Mouse (Mus musculus) kidney, adult 9 months (tissue): ENCODE measurements around the gene Itgbl1.
"Not testable (repeated sequence)": the region's sequence is repeated elsewhere in the genome, so short reads cannot be mapped to it uniquely, and the experiment has no call there.

Source experiments
- DNase-seq: peaks from one replicate; pipeline ENCODE4 v3.0.0; 2022

Itgbl1 gene

DNA sequence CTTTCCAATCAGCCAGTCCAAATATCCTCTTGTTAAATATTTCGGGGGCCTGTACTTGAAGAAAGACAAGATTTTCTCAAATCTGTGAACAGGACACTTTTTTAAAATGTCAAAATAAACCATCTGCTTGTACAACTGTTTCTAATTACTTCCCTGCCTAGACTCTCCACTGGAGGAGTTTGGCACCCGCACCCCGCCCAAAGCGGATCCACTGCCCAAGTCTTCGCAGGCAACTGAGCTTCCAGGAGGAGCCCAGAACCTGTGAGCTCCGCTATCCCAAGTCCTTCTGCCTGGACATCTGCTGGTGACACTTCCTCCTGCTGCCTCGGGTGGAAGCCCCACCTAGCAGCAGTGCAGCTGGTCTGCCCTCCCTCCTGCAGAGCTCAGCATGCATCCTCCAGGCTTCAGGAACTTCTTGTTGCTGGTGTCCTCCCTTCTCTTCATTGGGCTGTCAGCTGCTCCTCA lies at the start of gene Itgbl1:
Gene Itgbl1, plus strand, starts transcription at position 51 of the 465 bp plus-strand sequence.
- DNase-seq = no peak

DNA sequence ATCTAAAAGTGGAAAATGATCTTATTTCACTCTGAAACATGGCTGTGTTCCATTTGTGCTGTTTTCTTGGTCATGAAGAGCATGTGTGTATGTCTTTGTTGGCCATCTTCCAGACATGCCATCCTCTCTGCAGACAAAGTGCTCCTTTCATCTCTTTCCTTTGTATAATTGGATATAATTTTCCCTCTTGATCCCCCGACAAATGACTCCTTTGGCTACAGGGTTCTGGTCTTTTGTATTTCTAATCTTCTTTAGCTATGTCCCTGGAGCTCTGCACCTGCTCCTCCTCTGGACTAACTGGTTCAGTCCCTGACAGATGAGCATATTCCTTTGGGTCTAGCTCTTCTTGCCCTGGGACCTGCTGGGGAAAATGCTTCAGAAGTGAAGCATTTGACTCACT lies 36.8 kb upstream of the Itgbl1 start:
- DNase-seq = no peak

DNA sequence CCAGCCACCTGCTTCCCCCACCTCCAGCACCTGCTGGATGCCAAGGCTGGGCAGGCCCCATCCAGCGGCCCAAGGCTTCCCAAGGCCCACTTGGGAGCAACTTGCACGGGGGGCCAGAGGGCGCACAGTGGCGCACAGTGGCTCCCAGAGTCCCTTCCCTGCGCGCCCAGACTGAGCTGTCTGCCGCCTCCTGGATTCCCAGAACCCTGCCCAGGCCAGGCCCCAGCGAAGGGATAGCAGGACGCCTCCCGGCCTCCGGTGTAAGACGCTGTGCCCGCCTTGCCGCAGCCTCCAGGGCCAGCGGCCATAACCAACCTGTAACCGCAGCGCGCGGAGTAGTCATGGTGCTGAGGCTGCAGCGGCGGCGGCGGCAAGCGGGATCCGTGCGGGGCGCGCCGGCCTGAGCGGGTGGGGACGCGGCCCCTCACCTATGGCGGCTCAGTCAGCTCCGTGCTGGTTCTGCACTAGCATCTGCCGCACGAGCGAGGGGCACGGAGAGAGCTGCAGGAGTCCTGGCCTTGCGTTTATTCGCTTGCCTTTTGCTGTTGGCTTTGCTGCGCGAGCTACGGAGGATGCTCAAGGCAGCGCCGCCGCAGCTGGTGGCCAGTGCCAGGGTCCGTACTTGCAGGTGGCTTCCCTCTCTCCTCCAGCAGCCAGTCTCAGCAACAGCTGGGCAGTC lies 33.1 kb upstream of the Itgbl1 start, which contains the start of gene Nalcn:
Gene Nalcn, minus strand, starts transcription at position 644 of the 679 bp plus-strand sequence.
- DNase-seq = no peak

DNA sequence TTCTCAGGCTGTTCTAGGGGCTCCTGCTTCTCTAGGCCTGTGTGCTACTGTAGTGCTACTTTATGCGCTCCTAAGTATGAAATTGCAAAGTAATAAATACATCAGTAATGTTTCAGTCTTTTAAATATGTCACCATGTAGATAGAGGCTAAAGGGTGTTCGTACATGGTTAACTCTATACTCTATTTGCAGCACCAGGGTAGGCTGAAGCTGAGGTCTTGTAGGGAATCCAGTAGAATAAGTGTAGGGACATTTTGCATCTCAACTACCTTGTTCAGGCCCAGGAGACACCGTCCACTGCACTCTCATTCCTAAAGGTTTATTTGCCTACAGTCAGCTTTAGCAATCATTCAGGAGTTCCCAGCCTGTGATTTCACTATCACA lies 32.6 kb upstream of the Itgbl1 start:
- no peak for DNase-seq

DNA sequence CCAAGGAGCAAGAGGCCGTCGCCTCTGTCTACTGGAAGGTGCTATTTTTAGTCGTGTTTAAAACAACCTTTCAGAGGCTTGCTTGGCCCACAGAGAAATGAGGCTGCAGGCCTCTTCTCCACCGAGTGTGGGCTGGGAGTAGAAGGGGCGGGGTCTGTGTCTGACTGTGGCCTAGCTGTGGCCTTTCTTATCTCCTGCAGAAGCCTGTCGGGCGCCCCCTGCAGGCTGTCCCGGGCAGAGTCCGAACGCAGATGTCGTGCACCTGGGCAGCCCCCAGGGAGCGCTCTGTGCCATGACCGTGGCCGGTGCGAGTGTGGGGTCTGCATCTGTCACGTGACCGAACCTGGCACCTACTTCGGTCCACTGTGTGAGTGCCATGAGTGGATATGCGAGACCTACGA lies 1.3 kb downstream of the Itgbl1 start:
- peak; percentile 3 for DNase-seq

DNA sequence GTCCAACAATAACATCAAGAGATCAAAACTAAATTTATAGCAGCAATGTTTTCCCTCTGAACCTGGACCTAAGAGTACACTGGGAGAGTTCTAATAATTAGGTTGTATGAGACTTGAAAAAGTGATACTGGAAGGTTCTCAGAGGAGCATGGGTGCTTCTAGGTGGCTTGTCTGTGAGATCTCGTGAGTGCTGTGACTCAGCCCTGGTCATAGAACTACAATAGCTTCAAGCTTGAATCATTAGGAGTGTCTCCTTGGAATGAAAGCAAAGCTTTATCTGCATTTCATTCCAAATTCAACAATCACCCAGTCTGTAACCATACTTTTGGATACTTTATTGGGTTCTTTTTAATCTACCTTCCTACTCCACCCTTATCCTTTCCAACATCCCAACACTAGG lies 2.6 kb downstream of the Itgbl1 start:
- DNase-seq = no peak

DNA sequence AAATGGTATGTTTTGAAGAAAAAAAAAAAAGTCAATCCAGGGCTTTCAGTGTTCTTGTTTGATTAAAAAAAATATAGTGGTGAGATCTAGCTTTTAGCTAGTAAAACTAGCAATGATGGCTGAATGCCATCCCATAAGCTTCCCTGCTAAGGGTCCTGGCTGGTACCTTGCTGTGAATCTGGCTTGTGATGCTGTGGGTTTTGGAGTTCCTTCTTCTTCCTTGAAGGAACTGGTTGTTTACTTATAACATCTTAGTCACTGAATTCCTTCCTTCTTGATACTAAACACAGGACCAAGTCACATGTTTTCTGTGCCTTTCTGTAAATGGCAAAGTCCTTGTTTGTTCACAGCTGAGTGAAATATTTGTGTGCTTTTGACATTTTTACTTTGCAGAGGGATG lies 3.4 kb downstream of the Itgbl1 start:
- no peak for DNase-seq

DNA sequence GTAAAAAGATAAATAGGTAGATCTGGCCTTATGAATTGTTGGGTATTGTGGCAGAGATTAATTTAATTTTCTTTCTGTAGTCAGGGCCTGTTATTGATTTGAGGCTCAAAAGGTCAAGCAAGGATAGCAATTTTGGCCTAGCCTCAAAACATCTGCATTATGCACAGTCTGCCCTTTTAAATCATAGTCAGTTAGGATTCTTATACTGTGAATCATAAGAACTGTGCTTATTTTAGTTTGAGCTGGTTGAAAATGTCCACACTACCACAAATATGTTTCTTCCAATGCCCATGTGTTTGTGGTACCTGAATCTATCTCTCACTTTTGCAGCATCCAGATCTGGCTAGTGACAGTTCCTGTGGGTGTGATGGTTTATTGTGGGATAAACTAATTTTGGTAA lies 4.7 kb downstream of the Itgbl1 start:
- DNase-seq = no peak

DNA sequence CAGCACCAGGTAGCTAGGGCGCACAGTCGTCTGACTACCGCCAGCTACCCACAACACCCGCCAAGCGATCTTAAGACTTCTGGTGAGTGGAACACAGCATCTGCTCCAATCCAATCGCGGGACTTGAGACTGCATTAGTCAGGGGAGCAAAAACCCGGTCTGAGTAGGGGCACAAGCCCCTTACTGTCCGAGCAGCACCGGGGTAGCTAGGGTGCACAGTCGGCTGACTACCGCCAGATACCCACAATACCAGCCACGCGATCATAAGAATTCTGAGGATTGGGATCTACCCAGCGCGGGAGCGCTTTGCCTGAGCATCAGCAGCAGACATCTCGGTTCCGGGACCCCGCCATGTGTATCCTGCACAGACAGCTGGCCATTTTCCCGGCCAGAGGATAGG lies 11.3 kb downstream of the Itgbl1 start:
- DNase-seq = not testable (repeated sequence)

DNA sequence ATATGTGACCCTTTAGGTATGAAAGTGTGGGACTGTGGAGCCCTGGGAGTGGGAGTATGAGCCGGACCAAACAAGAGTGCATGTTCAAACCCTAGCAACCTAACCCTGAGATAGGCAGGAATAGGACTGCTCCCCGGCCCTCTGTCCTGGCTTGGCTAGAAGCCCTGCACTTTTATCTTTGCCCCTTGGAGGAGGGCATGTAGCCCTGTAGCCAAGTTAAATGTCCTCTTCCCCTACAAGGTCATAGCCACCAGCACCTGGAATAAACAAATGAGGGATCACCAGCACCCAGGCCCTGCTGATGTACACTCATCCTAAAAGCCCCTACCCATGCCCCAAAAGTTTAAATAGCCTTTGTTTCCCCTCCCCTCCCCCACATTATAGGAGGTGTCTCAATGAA lies 18.3 kb downstream of the Itgbl1 start:
- DNase-seq = no peak

DNA sequence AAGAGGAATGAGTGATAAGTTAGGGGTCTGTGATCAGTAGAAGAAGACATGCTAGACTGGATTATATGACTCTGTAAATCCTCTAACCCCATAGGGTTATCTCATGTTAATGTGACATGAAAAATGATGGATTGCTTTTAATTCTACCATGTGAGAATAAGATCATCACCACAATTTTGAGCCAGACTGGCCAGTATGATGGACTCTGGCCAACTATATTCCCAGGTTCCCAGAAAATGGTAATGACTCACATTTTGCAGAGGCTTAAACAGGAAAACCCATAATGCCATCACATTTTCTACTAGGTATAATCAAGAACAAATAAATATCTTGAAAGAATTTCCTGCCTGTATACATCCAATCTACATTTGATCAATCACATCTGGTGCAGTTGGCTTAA lies 55.0 kb downstream of the Itgbl1 start:
- DNase-seq = no peak

DNA sequence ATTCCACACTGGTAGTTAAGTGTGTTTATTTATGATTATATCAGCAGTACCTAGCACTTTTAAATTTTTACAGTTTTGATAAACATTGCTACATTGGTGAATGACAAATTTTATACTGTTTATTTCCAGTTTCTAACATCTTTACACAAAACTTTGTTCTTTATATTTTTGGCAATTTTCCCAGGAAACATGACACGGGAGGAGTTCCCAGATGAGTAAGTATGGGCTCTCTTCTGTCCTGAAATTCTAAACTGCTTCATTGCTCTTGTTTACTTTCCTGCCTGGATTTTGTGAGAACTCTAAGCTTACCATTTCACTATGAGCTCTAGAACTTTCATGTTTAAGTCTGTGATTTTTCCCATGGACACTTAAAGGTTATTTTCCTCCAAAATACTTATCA lies 82.3 kb downstream of the Itgbl1 start:
- no peak for DNase-seq

DNA sequence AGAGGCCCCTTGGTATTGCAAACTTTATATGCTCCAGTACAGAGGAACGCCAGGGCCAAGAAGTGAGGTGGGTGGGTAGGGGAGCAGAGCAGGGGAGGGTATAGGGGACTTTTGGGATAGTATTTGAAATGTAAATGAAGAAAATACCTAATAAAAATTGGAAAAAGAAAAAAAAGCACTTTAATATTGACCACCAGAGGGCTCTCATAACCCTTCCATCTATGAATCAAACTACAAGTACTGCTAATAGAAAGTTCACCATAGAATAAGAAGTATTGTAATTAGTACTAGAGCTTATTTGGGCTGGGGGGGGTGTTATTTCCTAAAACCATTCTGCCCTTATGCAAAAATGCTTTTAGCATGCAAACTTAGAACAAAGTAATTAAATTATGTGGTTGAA lies 91.2 kb downstream of the Itgbl1 start:
- no peak for DNase-seq

DNA sequence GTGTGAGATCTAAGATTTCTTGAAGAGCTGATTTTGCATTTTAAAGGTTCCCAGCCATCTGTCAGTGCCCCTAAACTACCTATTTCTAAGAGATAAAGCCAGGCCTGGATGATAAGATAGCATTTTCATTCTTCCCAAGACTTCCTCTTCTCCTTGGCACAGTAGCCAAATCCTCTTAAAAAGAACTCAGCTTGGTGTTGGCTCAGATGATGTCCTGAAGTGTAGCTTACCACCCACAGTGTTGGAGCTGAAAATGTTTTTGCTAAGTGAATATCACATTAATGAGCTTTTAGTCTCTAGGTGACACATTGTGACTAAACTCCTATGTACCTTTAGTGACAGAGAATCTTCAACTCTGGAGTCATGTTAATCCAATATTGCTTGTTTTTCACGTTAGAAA lies 99.8 kb downstream of the Itgbl1 start:
- DNase-seq = no peak

DNA sequence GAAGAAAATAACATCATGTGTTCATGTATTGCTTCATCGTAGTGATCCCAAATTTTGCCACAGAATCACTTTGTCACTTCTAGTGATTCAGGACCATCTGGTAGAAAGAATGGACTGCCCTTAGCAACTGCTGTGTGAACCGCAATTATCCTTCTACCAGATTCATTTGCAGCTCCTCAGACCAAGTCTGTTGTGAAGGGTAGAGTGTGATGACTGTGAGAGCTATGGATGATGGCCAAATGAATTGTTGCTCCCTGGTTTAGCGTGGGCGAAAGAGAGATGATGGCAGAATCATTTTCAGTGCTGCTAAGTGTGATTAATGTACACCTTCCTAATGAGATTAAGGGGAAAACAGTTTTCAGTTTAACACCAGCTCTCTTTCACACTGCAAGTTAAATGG lies 100.3 kb downstream of the Itgbl1 start:
- no peak for DNase-seq

DNA sequence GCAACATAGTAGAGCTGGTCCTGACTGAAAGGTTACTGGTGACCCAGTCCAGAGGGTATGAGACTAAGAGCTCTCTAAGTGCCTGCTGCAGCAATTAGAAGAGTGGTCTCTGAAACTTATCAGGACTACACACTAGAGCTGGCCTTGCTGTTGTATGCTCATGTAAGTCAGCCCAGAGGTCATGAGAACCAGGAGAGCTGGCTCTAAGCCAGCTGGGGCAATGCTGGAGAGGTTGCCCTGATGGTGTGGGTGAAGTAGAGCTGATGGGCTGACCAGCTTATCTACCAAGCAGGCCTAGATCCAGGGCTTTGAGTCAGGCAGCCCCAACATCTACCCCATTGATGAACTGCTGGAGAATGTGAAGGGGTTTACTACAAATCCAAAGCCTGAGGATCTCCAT lies 142.0 kb downstream of the Itgbl1 start:
- DNase-seq = no peak

DNA sequence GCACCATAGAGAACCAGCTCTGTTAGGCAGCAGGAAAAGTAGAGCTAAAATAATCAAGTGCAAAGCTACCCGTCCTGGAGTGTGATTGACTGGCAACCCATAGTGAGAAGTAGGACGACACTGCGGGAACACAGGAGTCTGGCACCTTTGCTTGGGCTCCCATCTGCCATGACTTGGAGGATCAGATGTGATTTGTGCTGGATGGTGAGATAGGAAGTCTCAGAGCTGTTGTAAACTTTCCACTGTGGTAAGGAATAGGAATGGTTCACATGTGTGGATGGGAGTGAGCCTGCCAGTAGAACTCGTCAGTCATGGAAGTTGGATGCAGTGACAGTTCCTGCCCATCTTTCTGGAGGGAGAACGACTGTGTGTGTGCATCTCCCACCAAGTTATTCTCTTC lies 177.9 kb downstream of the Itgbl1 start:
- DNase-seq = no peak

DNA sequence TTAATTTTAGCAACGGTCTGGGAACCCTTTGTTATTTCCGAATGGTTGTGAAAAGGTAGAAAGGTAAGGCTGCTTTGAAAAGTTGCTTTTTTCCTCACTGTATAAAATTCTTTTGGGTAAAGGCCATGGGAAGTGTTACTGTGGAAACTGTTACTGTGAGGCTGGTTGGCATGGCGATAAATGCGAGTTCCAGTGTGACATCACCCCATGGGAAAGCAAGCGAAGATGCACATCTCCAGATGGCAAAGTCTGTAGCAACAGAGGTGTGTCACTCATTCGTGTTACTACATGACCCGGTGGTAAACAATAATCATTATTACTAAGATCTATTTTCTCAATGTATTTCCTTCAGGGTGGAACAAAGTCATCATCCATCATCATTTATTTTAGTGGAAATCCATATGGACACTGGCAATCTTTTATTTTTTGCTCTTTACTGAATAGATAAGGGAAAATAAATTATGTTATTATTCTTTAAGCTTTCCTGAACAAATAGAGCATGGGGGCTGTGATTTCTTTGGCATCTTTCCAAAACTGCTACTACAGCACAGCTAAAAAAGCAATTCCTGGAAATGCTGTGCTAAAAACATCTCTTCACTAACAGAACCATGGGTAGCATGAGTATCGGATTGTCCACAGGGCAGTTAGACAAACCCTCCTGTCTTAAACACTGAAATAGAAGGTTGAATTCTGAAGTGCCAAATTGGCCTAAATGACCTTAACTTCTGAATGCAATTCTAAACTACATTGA lies 184.1 kb downstream of the Itgbl1 start:
- no peak for DNase-seq

DNA sequence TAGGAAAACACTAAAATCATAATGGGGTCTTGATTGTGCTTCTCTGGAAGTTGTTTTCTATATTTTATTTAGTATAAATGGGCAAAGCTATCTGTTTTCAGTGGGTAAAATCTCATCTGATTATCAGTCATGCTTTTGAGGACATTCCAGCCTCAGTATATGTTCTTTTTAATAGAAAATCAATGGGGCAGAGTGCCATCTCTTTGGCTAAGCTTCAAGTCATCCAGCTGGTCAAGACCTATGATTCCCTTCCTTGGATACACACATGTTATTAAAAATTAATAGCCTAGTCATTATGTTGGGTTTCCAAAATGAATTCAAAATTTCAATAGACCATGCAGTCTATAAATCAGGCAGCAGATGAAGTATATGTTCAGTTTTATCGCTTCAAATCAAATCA lies 204.8 kb downstream of the Itgbl1 start:
- no peak for DNase-seq

DNA sequence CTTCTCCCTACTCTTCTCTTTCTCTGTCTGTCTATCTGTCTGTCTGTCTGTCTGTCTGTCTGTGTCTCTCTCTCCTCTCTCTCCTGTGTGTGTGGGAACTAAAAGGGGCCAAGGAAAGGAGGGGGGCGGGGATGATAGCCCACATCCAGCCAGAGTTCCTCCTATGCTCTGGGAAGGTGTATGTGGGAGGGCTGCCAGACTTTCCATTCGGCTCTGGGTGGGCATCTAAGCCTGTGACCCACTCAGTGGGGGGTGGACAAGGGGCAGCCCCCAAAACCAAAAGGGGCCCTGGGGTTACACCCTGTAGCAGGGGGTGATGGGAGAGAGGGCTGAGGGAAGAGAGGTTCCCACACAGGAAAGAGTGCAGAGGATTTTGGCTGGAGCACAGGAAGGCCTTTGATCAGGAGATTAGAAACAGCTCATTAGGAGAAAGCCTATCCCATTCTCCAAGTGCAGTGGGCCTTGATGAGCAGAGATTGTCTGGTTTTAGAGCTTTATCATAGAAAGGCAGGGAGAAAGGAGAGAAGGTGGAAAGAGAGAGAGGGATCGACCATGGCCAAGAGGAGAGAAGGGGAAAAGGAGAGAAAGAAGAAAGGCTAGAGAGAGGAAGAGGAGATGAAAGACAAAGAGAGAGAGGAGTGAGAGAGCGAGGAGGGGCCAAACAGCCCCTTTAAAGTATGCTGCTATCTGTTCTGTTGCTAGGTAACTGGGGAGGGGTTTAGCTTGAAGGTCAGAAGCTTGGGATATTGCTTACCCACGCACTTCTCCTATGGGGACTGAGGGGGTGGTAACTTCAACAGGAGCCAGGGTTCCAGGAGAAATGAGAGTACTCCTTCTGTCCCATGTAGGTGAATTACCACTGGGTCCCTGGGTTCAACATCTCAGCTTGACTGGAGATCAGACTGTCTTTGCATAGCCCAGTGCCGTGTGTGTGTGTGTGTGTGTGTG lies 206.3 kb downstream of the Itgbl1 start:
- DNase-seq = no peak

DNA sequence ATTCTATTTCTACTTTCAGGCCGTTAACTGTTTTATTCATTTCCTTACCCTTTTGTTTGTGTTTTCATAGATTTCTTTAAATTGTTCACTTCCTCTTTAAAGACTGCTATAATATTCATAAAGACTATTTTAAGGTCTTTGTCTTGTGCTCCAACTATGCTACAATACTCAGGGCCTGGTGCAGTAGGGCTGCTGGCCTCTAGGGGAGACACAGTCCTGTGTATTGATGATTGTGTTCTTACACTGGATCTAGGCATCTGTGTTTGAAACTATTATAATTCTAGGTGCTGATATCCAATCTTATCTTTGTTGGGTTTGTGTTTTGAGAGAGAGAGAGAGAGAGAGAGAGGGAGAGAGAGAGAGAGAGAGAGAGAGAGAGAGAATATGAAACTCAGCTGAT lies 268.1 kb downstream of the Itgbl1 start:
- DNase-seq = no peak

DNA sequence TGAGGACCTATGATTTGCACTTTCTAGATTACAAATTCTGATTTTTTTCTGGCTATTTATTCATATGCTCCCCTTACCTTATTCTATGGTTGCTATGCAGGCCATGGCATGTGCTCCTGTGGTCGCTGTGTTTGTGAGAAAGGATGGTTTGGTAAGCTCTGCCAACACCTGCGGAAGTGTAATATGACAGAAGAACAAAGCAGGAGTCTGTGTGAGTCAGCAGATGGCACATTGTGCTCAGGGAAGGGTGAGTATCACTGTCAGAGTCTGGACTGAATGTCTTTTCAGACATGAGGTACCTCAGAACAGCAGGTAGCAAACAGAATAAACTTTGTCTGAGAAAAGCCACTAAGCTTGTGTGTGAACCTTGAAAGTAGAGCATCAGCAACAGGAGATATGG lies 306.8 kb downstream of the Itgbl1 start:
- DNase-seq = no peak

DNA sequence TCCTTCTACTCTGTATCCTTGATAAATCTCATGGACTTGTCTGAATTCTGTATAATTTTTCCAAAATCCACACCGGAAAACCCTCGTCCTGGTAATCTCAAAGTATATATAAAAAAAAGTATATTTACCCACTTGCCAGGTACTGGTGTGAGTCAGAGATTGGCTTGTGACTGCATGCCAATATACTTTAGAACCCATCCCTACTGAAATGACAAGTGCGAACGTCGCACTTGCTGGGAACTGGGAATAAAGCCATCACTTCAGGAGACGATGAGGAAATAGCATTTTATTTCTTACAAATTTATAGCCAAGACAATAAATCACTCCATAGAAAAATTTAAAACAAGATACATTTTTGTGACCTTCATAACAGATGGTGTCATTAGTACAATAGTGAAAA lies 308.2 kb downstream of the Itgbl1 start:
- no peak for DNase-seq
